Mouse (Mus musculus) ES-E14 (cell line): Measurements from ENCODE around the gene Trim75.

Experiments used
- HCFC1 ChIP-seq: IDR thresholded peaks from 2 replicates; pipeline ENCODE4 v1.6.1; 2012; ENCODE audit warnings: low read length, inconsistent platforms, borderline replicate concordance; ENCODE audit not compliant: insufficient read depth
- MAFK ChIP-seq: IDR thresholded peaks from 2 replicates; pipeline ENCODE4 v1.6.1; 2014; ENCODE audit warnings: mild to moderate bottlenecking, low read depth, low read length, inconsistent platforms; ENCODE audit not compliant: insufficient read depth
- ZC3H11A ChIP-seq: IDR thresholded peaks from 2 replicates; pipeline ENCODE4 v1.6.1; 2012; ENCODE audit warnings: low read depth, mild to moderate bottlenecking, inconsistent platforms, low read length, borderline replicate concordance
- ZNF384 ChIP-seq: IDR thresholded peaks from 2 replicates; pipeline ENCODE4 v1.6.1; 2012; ENCODE audit warnings: low read depth, low read length, inconsistent platforms

- no peak for TF ChIP-seq ZC3H11A
- TF ChIP-seq MAFK: no peak
- no peak for TF ChIP-seq ZNF384
- no peak for TF ChIP-seq HCFC1
Measured at GRCm38 (mm10) chr8:64946820-64947697, 40.6 kb downstream of the Trim75 start, which contains the start of gene Tmem192.
